Mouse (Mus musculus): ENCODE measurements around the gene Syt9.

- TF ChIP-seq POLR2A (IDR thresholded peaks at IDR 0.05; ENCODE audit: borderline replicate concordance, low read depth, low read length) (no peak), CTCF (IDR thresholded peaks at IDR 0.05; ENCODE audit: low read depth, low read length) (no peak)
Observed at GRCm38 (mm10) chr7:107461699-107462440, 91.3 kb downstream of the Syt9 start.
